Mouse (Mus musculus) liver, adult 2 months (tissue): ENCODE results near the gene Ncaph.

Experiments used
- CTCF ChIP-seq: fragments of 200-500 bp; IDR thresholded peaks from 2 replicates; pipeline ENCODE4 v1.5.1; 2011; ENCODE audit warnings: low read depth, low read length, control low read depth
- POLR2A ChIP-seq: fragments of 200-500 bp; IDR thresholded peaks from 2 replicates; pipeline ENCODE4 v1.6.1; 2011; ENCODE audit warnings: low read length, control low read depth; ENCODE audit not compliant: insufficient read depth; ENCODE audit errors: extremely low read depth

- no peak for TF ChIP-seq CTCF
- TF ChIP-seq POLR2A = no peak
Measured at GRCm38 (mm10) chr2:127121591-127122235, 12.0 kb downstream of the Ncaph start.
